ENCODE assay signal across 26 mouse cellular contexts in genomic region chr6:30586886-30587442, GRCm38 (mm10). TPM values are rescaled to one million over a fixed set of nuclear protein-coding genes. Genes with fewer than 3 reads are reported as not detected.
DNase-seq lines count a peak whose midpoint lies in the region; ATAC-seq and TF ChIP-seq lines count a peak whose summit lies in the region.
"Had no signal": no experiment of that assay in that cellular context is flagged by ENCODE, and none has a peak within 500 bp of the region (broad histone marks: within the 10 kb centered on the region; RNA-seq: fewer than 3 reads in every experiment).

No protein-coding gene starts in this region.

- no peak for ATAC-seq in forebrain, embryonic 11.5 days (replicated peaks; ENCODE audit: low FRiP score)
- ATAC-seq in forebrain, embryonic 15.5 days (replicated peaks): no peak
- no peak for ATAC-seq in liver, postnatal 0 days
- no peak for ATAC-seq in liver, embryonic 11.5 days (replicated peaks; ENCODE audit: low FRiP score)
- ATAC-seq in forebrain, embryonic 12.5 days (ENCODE audit: low FRiP score): no peak; the same call in 1 of the 2 replicates
- ATAC-seq in megakaryocyte progenitor cell, adult 5-6 weeks (replicated peaks; ENCODE audit: poor library complexity): peak; percentile 95
- ATAC-seq: intestine, embryonic 16.5 days had no signal

- no peak for TF ChIP-seq EP300 in liver, postnatal 0 days (IDR thresholded peaks at IDR 0.05; ENCODE audit: low read depth)

- H3K4me3 ChIP-seq in forebrain, embryonic 11.5 days (ENCODE audit: low read depth, low read length): no peak overlapping the region
- H3K4me3 ChIP-seq in forebrain, embryonic 15.5 days: no peak overlapping the region
- H3K4me3 ChIP-seq in liver, postnatal 0 days (ENCODE audit: low read depth, low read length): no peak overlapping the region
- H3K4me3 ChIP-seq in liver, embryonic 11.5 days (ENCODE audit: low read depth, low read length): no peak overlapping the region
- no peak overlapping the region for H3K4me3 ChIP-seq in forebrain, embryonic 12.5 days (replicated peaks)
- H3K4me3 ChIP-seq: embryonic facial prominence, embryonic 13.5 days; limb, embryonic 13.5 days; megakaryocyte, embryonic 14.5 days had no signal

- H3K4me1 ChIP-seq in forebrain, embryonic 11.5 days (replicated peaks; ENCODE audit: control insufficient read depth, insufficient read depth, low read length): peaks cover 2% of the 10 kb centered on the region; the same call in 1 of the 2 replicates
- H3K4me1 ChIP-seq in forebrain, embryonic 15.5 days: 0 out of 2 replicates have a peak, but pooled peaks cover 3% of the 10 kb centered on the region
- no peaks in the 10 kb centered on the region for H3K4me1 ChIP-seq in liver, postnatal 0 days (ENCODE audit: insufficient read depth)
- no peaks in the 10 kb centered on the region; the same call in 1 of the 2 replicates for H3K4me1 ChIP-seq in liver, embryonic 11.5 days (replicated peaks; ENCODE audit: control insufficient read depth, insufficient read depth, low read length)
- peaks cover 21% of the 10 kb centered on the region for H3K4me1 ChIP-seq in forebrain, embryonic 12.5 days

- no peak overlapping the region for H3K9ac ChIP-seq in forebrain, embryonic 11.5 days (ENCODE audit: low read length)
- no peak overlapping the region for H3K9ac ChIP-seq in forebrain, embryonic 15.5 days (replicated peaks)
- no peak overlapping the region for H3K9ac ChIP-seq in liver, postnatal 0 days (replicated peaks)
- no peak overlapping the region for H3K9ac ChIP-seq in liver, embryonic 11.5 days (ENCODE audit: low read depth, low read length)
- H3K9ac ChIP-seq in forebrain, embryonic 12.5 days: no peak overlapping the region
- H3K9ac ChIP-seq: embryonic facial prominence, embryonic 13.5 days; limb, embryonic 13.5 days; liver, embryonic 14.5 days had no signal

- H3K27ac ChIP-seq in forebrain, embryonic 11.5 days (ENCODE audit: low read depth, low read length): no peak overlapping the region
- H3K27ac ChIP-seq in forebrain, embryonic 15.5 days (replicated peaks): no peak overlapping the region
- no peak overlapping the region for H3K27ac ChIP-seq in liver, postnatal 0 days (ENCODE audit: low read depth)
- H3K27ac ChIP-seq in liver, embryonic 11.5 days (ENCODE audit: low read depth, low read length): no peak overlapping the region
- H3K27ac ChIP-seq in forebrain, embryonic 12.5 days: peak overlapping the region; percentile 42; the same call in 1 of the 2 replicates
- H3K27ac ChIP-seq: embryonic facial prominence, embryonic 13.5 days; kidney, postnatal 0 days; limb, embryonic 13.5 days; liver, embryonic 14.5 days; stomach, postnatal 0 days had no signal

- no peaks in the 10 kb centered on the region for H3K9me3 ChIP-seq in forebrain, embryonic 11.5 days (ENCODE audit: control insufficient read depth, low read length)
- no peaks in the 10 kb centered on the region for H3K9me3 ChIP-seq in forebrain, embryonic 15.5 days
- no peaks in the 10 kb centered on the region for H3K9me3 ChIP-seq in liver, postnatal 0 days (ENCODE audit: low read length)
- H3K9me3 ChIP-seq in liver, embryonic 11.5 days (ENCODE audit: control insufficient read depth, low read length): no peaks in the 10 kb centered on the region
- H3K9me3 ChIP-seq in forebrain, embryonic 12.5 days: no peaks in the 10 kb centered on the region
- H3K9me3 ChIP-seq: embryonic facial prominence, embryonic 13.5 days; limb, embryonic 13.5 days; megakaryocyte, embryonic 14.5 days had no signal

- peak; percentile 34 for DNase-seq in forebrain, embryonic 11.5 days (ENCODE audit: low spot score)
- DNase-seq in liver, postnatal 0 days: peak; percentile 37
- no peak for DNase-seq in liver, embryonic 11.5 days (ENCODE audit: low spot score)
- DNase-seq in kidney, adult 11 months: no peak
- no peak for DNase-seq in lung, postnatal 14 days
- DNase-seq: cerebellum, adult 11-12 months; cerebellum, postnatal 14 days; midbrain, embryonic 14.5 days; right cerebral cortex, postnatal 4 days had no signal

- WGBS in forebrain, embryonic 11.5 days: 81% methylated on average over 7 of the region's 7 CpGs
- 44% methylated on average over 7 of the region's 7 CpGs for WGBS in forebrain, embryonic 15.5 days
- 58% methylated on average over 7 of the region's 7 CpGs for WGBS in liver, postnatal 0 days (ENCODE audit: insufficient replicate concordance)
- 79% methylated on average over 7 of the region's 7 CpGs for WGBS in liver, embryonic 11.5 days
- 65% methylated on average over 7 of the region's 7 CpGs for WGBS in forebrain, embryonic 12.5 days

- no peak for TF ChIP-seq CTCF in liver, postnatal 0 days (IDR thresholded peaks at IDR 0.05; ENCODE audit: low read depth)

- H3K36me3 ChIP-seq in forebrain, embryonic 11.5 days (ENCODE audit: control insufficient read depth, insufficient read depth, low read length): no peaks in the 10 kb centered on the region
- H3K36me3 ChIP-seq in forebrain, embryonic 15.5 days: no peaks in the 10 kb centered on the region
- H3K36me3 ChIP-seq in liver, postnatal 0 days (replicated peaks; ENCODE audit: insufficient read depth, low read length): no peaks in the 10 kb centered on the region
- H3K36me3 ChIP-seq in liver, embryonic 11.5 days (ENCODE audit: control insufficient read depth, insufficient read depth, low read length): no peaks in the 10 kb centered on the region
- 0 out of 2 replicates have a peak, but pooled peaks cover 3% of the 10 kb centered on the region for H3K36me3 ChIP-seq in forebrain, embryonic 12.5 days (replicated peaks)
- H3K36me3 ChIP-seq: embryonic facial prominence, embryonic 13.5 days; limb, embryonic 13.5 days had no signal

- no peaks in the 10 kb centered on the region for H3K27me3 ChIP-seq in forebrain, embryonic 11.5 days (ENCODE audit: control insufficient read depth, insufficient read depth, low read length)
- no peaks in the 10 kb centered on the region for H3K27me3 ChIP-seq in forebrain, embryonic 15.5 days
- H3K27me3 ChIP-seq in liver, postnatal 0 days (ENCODE audit: insufficient read depth, low read length): no peaks in the 10 kb centered on the region
- H3K27me3 ChIP-seq in liver, embryonic 11.5 days (replicated peaks; ENCODE audit: control insufficient read depth, insufficient read depth, low read length): no peaks in the 10 kb centered on the region
- H3K27me3 ChIP-seq in forebrain, embryonic 12.5 days: no peaks in the 10 kb centered on the region
- H3K27me3 ChIP-seq: embryonic facial prominence, embryonic 13.5 days; limb, embryonic 13.5 days had no signal

- no peak overlapping the region for H3K4me2 ChIP-seq in forebrain, embryonic 11.5 days (ENCODE audit: low read depth, low read length, severe bottlenecking)
- no peak overlapping the region for H3K4me2 ChIP-seq in forebrain, embryonic 15.5 days (replicated peaks)
- no peak overlapping the region for H3K4me2 ChIP-seq in liver, postnatal 0 days (ENCODE audit: low read depth, low read length)
- H3K4me2 ChIP-seq in liver, embryonic 11.5 days: no peak overlapping the region
- H3K4me2 ChIP-seq in forebrain, embryonic 12.5 days: no peak overlapping the region
- H3K4me2 ChIP-seq: embryonic facial prominence, embryonic 13.5 days; limb, embryonic 13.5 days had no signal

RNA-seq across cellular contexts. Expression of gene Cpa4, which starts 18.8 kb away (rescaled TPM):
- polyA plus RNA-seq in forebrain, embryonic 11.5 days (2014; fragmentation: Nextera tagmentation; extraction: Ambion mirVana): 5.4 and 5.6 TPM in 2 replicates
- 1.9 and 2.0 TPM in 2 replicates for polyA plus RNA-seq in forebrain, embryonic 15.5 days (2015; fragmentation: Nextera tagmentation; extraction: Ambion mirVana)
- 0.05 TPM in 1 of 2 replicates, not detected in the other for polyA plus RNA-seq in liver, postnatal 0 days (2015; fragmentation: Nextera tagmentation; extraction: Ambion mirVana)
- polyA plus RNA-seq in liver, embryonic 11.5 days (2014; fragmentation: Nextera tagmentation; extraction: Ambion mirVana): 0.44 and 0.45 TPM in 2 replicates
- 4.7 and 5.2 TPM in 2 replicates for polyA plus RNA-seq in forebrain, embryonic 12.5 days (2016; fragmentation: Nextera tagmentation; extraction: Ambion mirVana)
- not detected in 2 replicates for total RNA-seq in megakaryocyte progenitor cell, adult 5-6 weeks (2015)
- not detected in 2 replicates for total RNA-seq in megakaryocyte progenitor cell, adult 5-6 weeks (2017)
- total RNA-seq: hematopoietic stem cell, adult 5-6 weeks; layer of hippocampus, postnatal 25 days; MEL had no signal
- polyA plus RNA-seq: gonadal fat pad, adult 2 months had no signal

RNA-seq across cellular contexts. Expression of gene Cpa5, which starts 23.8 kb away (rescaled TPM):
- polyA plus RNA-seq in forebrain, embryonic 11.5 days (2014; fragmentation: Nextera tagmentation; extraction: Ambion mirVana): 0.15 and 0.72 TPM in 2 replicates
- polyA plus RNA-seq in forebrain, embryonic 15.5 days (2015; fragmentation: Nextera tagmentation; extraction: Ambion mirVana): 0.13 TPM in 1 of 2 replicates, not detected in the other
- polyA plus RNA-seq in liver, postnatal 0 days (2015; fragmentation: Nextera tagmentation; extraction: Ambion mirVana): not detected in 2 replicates
- polyA plus RNA-seq in liver, embryonic 11.5 days (2014; fragmentation: Nextera tagmentation; extraction: Ambion mirVana): 0.14 TPM in 1 of 2 replicates, not detected in the other
- polyA plus RNA-seq in forebrain, embryonic 12.5 days (2016; fragmentation: Nextera tagmentation; extraction: Ambion mirVana): 0.21 and 0.24 TPM in 2 replicates
- total RNA-seq in megakaryocyte progenitor cell, adult 5-6 weeks (2015): not detected in 2 replicates
- not detected in 2 replicates for total RNA-seq in megakaryocyte progenitor cell, adult 5-6 weeks (2017)
- total RNA-seq: adrenal gland, adult 18-20 months; hematopoietic stem cell, adult 5-6 weeks; layer of hippocampus, postnatal 25 days; left cerebral cortex, postnatal 10 days; MEL had no signal
- polyA plus RNA-seq: intestine, embryonic 16.5 days; lung, embryonic 16.5 days; midbrain, embryonic 14.5 days had no signal

RNA-seq across cellular contexts. Expression of gene Cpa2, which starts 45.6 kb away (rescaled TPM):
- 4.0 TPM in 2 replicates for polyA plus RNA-seq in forebrain, embryonic 11.5 days (2014; fragmentation: Nextera tagmentation; extraction: Ambion mirVana)
- 4.7 and 5.3 TPM in 2 replicates for polyA plus RNA-seq in forebrain, embryonic 15.5 days (2015; fragmentation: Nextera tagmentation; extraction: Ambion mirVana)
- 0.63 and 2.1 TPM in 2 replicates for polyA plus RNA-seq in liver, postnatal 0 days (2015; fragmentation: Nextera tagmentation; extraction: Ambion mirVana)
- 1.7 and 1.9 TPM in 2 replicates for polyA plus RNA-seq in liver, embryonic 11.5 days (2014; fragmentation: Nextera tagmentation; extraction: Ambion mirVana)
- polyA plus RNA-seq in forebrain, embryonic 12.5 days (2016; fragmentation: Nextera tagmentation; extraction: Ambion mirVana): 4.6 and 7.0 TPM in 2 replicates
- 1.3 TPM in 1 of 2 replicates, not detected in the other for total RNA-seq in megakaryocyte progenitor cell, adult 5-6 weeks (2015)
- not detected in 2 replicates for total RNA-seq in megakaryocyte progenitor cell, adult 5-6 weeks (2017)

RNA-seq across cellular contexts. Expression of gene Cpa1, which starts 52.1 kb away (rescaled TPM):
- 0.16 TPM in 1 of 2 replicates, not detected in the other for polyA plus RNA-seq in forebrain, embryonic 11.5 days (2014; fragmentation: Nextera tagmentation; extraction: Ambion mirVana)
- polyA plus RNA-seq in forebrain, embryonic 15.5 days (2015; fragmentation: Nextera tagmentation; extraction: Ambion mirVana): 0.48 and 0.61 TPM in 2 replicates
- 0.15 and 2.7 TPM in 2 replicates for polyA plus RNA-seq in liver, postnatal 0 days (2015; fragmentation: Nextera tagmentation; extraction: Ambion mirVana)
- polyA plus RNA-seq in liver, embryonic 11.5 days (2014; fragmentation: Nextera tagmentation; extraction: Ambion mirVana): 0.69 and 1.0 TPM in 2 replicates
- polyA plus RNA-seq in forebrain, embryonic 12.5 days (2016; fragmentation: Nextera tagmentation; extraction: Ambion mirVana): 0.24 TPM in 1 of 2 replicates, not detected in the other
- total RNA-seq in megakaryocyte progenitor cell, adult 5-6 weeks (2015): not detected in 2 replicates
- not detected in 2 replicates for total RNA-seq in megakaryocyte progenitor cell, adult 5-6 weeks (2017)
- total RNA-seq: adrenal gland, adult 18-20 months; hematopoietic stem cell, adult 5-6 weeks; layer of hippocampus, postnatal 25 days; left cerebral cortex, postnatal 10 days; MEL had no signal

Comparison
In these comparisons a context has a peak if more than half of its experiments do, and no peak if none do; other contexts are left out.
1. DNase-seq: peak in forebrain, embryonic 11.5 days (single experiment) and liver, postnatal 0 days (single experiment); none in liver, embryonic 11.5 days (single experiment), kidney, adult 11 months (single experiment) and lung, postnatal 14 days (single experiment).